Mouse (Mus musculus) testis, postnatal 14 days (tissue): Measurements from ENCODE around the gene Grin2a.

Experiments
- DNase-seq: peaks from one replicate; pipeline ENCODE4 v3.0.0; 2021; ENCODE audit warnings: low spot score

The Grin2a gene

GRCm38 (mm10) chr16:9751045-9751569, 244.3 kb downstream of the Grin2a start:
- peak; percentile 25 for DNase-seq

- no peak for DNase-seq
Observed at GRCm38 (mm10) chr16:9749661-9750060, 245.7 kb downstream of the Grin2a start.

- DNase-seq: no peak
Observed at GRCm38 (mm10) chr16:9742443-9742842, 252.9 kb downstream of the Grin2a start.

- DNase-seq: no peak
Observed at GRCm38 (mm10) chr16:9738679-9739078, 256.7 kb downstream of the Grin2a start.

- DNase-seq: no peak
Observed at GRCm38 (mm10) chr16:9737131-9737530, 258.2 kb downstream of the Grin2a start.

GRCm38 (mm10) chr16:9735365-9736080, 259.8 kb downstream of the Grin2a start:
- DNase-seq: no peak

GRCm38 (mm10) chr16:9727603-9728002, 267.8 kb downstream of the Grin2a start:
- DNase-seq: no peak

GRCm38 (mm10) chr16:9725578-9726113, 269.7 kb downstream of the Grin2a start:
- no peak for DNase-seq

- DNase-seq: no peak
Observed at GRCm38 (mm10) chr16:9711398-9711797, 284.0 kb downstream of the Grin2a start.

GRCm38 (mm10) chr16:9709921-9710320, 285.4 kb downstream of the Grin2a start:
- DNase-seq: no peak

- DNase-seq: no peak
Observed at GRCm38 (mm10) chr16:9697141-9697540, 298.2 kb downstream of the Grin2a start.

GRCm38 (mm10) chr16:9694081-9694480, 301.3 kb downstream of the Grin2a start:
- DNase-seq: no peak

GRCm38 (mm10) chr16:9688523-9689140, 306.7 kb downstream of the Grin2a start:
- no peak for DNase-seq

- DNase-seq: no peak
Observed at GRCm38 (mm10) chr16:9680572-9680971, 314.8 kb downstream of the Grin2a start.

GRCm38 (mm10) chr16:9679994-9680393, 315.4 kb downstream of the Grin2a start:
- DNase-seq: no peak

- DNase-seq: no peak
Observed at GRCm38 (mm10) chr16:9678750-9679149, 316.6 kb downstream of the Grin2a start.

- no peak for DNase-seq
Observed at GRCm38 (mm10) chr16:9672390-9672789, 323.0 kb downstream of the Grin2a start.

GRCm38 (mm10) chr16:9671222-9671621, 324.1 kb downstream of the Grin2a start:
- no peak for DNase-seq

- DNase-seq: no peak
Observed at GRCm38 (mm10) chr16:9670750-9671161, 324.6 kb downstream of the Grin2a start.

- DNase-seq: no peak
Observed at GRCm38 (mm10) chr16:9665896-9666295, 329.5 kb downstream of the Grin2a start.

- no peak for DNase-seq
Observed at GRCm38 (mm10) chr16:9664060-9664459, 331.3 kb downstream of the Grin2a start.

- no peak for DNase-seq
Observed at GRCm38 (mm10) chr16:9663508-9663907, 331.9 kb downstream of the Grin2a start.
